Comparison of ENCODE assay signal across 7 mouse cellular contexts in the genomic region with DNA sequence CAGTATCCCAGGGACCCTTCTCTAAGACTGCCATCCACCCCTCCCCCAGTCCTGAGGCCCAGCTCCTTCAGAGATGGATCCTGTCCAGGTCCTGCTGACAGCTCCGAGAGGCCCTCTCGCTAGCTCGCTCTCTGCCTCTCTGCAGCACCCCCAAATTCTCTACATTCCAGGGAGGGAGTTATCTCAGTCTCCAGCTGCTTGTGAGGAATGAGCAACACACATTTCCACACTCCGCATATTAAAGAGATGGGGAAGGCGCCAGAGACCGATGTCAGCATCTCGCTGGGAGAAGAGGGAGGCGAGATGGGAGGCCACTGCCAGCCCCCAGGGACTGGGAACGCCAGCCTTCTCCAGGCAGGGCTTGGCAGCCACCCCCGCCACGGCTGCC. TPM values are rescaled to one million over a fixed set of nuclear protein-coding genes. Genes with fewer than 3 reads are reported as not detected.
A peak's percentile ranks its signal among the peaks of the same experiment; 100 is the strongest.
DNase-seq lines count a peak whose midpoint lies in the region; ATAC-seq lines count a peak whose summit lies in the region.

No protein-coding gene starts in this region.

- 17% methylated on average over 11 of the region's 11 CpGs for WGBS in embryonic facial prominence, embryonic 11.5 days
- WGBS in hindbrain, embryonic 12.5 days: 11% methylated on average over 11 of the region's 11 CpGs
- 8% methylated on average over 11 of the region's 11 CpGs for WGBS in limb, embryonic 13.5 days
- 14% methylated on average over 11 of the region's 11 CpGs for WGBS in neural tube, embryonic 15.5 days

- peak; percentile 88 for DNase-seq in NIH3T3 (ENCODE audit: low read depth)
- no peak for DNase-seq in embryonic facial prominence, embryonic 11.5 days (ENCODE audit: low spot score)
- no peak for DNase-seq in natural killer cell, adult 2 months (ENCODE audit: low spot score in 2 of 2)
- DNase-seq in cerebellum, adult 11-12 months: no peak

- H3K4me2 ChIP-seq in embryonic facial prominence, embryonic 11.5 days (ENCODE audit: low read depth, low read length): no peak overlapping the region
- peak overlapping the region; percentile 29 for H3K4me2 ChIP-seq in hindbrain, embryonic 12.5 days (replicated peaks)
- peak overlapping the region; percentile 51 for H3K4me2 ChIP-seq in limb, embryonic 13.5 days (replicated peaks)
- H3K4me2 ChIP-seq in neural tube, embryonic 15.5 days: peak overlapping the region; percentile 25

- no peak overlapping the region for H3K4me3 ChIP-seq in embryonic facial prominence, embryonic 11.5 days (ENCODE audit: low read depth, low read length)
- H3K4me3 ChIP-seq in hindbrain, embryonic 12.5 days: no peak overlapping the region
- H3K4me3 ChIP-seq in limb, embryonic 13.5 days: 0 out of 2 replicates have a peak overlapping the region, but pooled peaks have one; percentile 2
- H3K4me3 ChIP-seq in neural tube, embryonic 15.5 days (replicated peaks): no peak overlapping the region

- H3K4me1 ChIP-seq in embryonic facial prominence, embryonic 11.5 days (ENCODE audit: control insufficient read depth, insufficient read depth, low read length): peaks cover 4% of the 10 kb centered on the region; the same call in 1 of the 2 replicates
- peaks cover 11% of the 10 kb centered on the region for H3K4me1 ChIP-seq in hindbrain, embryonic 12.5 days
- H3K4me1 ChIP-seq in limb, embryonic 13.5 days: peaks cover 26% of the 10 kb centered on the region
- peaks cover 8% of the 10 kb centered on the region; the same call in 1 of the 2 replicates for H3K4me1 ChIP-seq in neural tube, embryonic 15.5 days

- no peaks in the 10 kb centered on the region for H3K9me3 ChIP-seq in embryonic facial prominence, embryonic 11.5 days (replicated peaks; ENCODE audit: control insufficient read depth, low read length)
- H3K9me3 ChIP-seq in hindbrain, embryonic 12.5 days (replicated peaks): no peaks in the 10 kb centered on the region
- H3K9me3 ChIP-seq in limb, embryonic 13.5 days: no peaks in the 10 kb centered on the region
- no peaks in the 10 kb centered on the region for H3K9me3 ChIP-seq in neural tube, embryonic 15.5 days (replicated peaks)

- no peaks in the 10 kb centered on the region for H3K36me3 ChIP-seq in embryonic facial prominence, embryonic 11.5 days (replicated peaks; ENCODE audit: control insufficient read depth, insufficient read depth, low read depth, low read length)
- no peaks in the 10 kb centered on the region for H3K36me3 ChIP-seq in hindbrain, embryonic 12.5 days
- no peaks in the 10 kb centered on the region for H3K36me3 ChIP-seq in limb, embryonic 13.5 days
- H3K36me3 ChIP-seq in neural tube, embryonic 15.5 days: no peaks in the 10 kb centered on the region

- H3K9ac ChIP-seq in embryonic facial prominence, embryonic 11.5 days (replicated peaks; ENCODE audit: low read length): peak overlapping the region; percentile 19; the same call in 1 of the 2 replicates
- no peak overlapping the region for H3K9ac ChIP-seq in hindbrain, embryonic 12.5 days
- H3K9ac ChIP-seq in limb, embryonic 13.5 days: no peak overlapping the region; the same call in 1 of the 2 replicates
- H3K9ac ChIP-seq in neural tube, embryonic 15.5 days (replicated peaks): no peak overlapping the region

- no peaks in the 10 kb centered on the region; the same call in 1 of the 2 replicates for H3K27me3 ChIP-seq in embryonic facial prominence, embryonic 11.5 days (ENCODE audit: control insufficient read depth, insufficient read depth, low read length)
- no peaks in the 10 kb centered on the region for H3K27me3 ChIP-seq in hindbrain, embryonic 12.5 days
- peaks cover 12% of the 10 kb centered on the region for H3K27me3 ChIP-seq in limb, embryonic 13.5 days
- H3K27me3 ChIP-seq in neural tube, embryonic 15.5 days (replicated peaks): no peaks in the 10 kb centered on the region

- no peak overlapping the region for H3K27ac ChIP-seq in embryonic facial prominence, embryonic 11.5 days (replicated peaks; ENCODE audit: low read depth, low read length)
- H3K27ac ChIP-seq in hindbrain, embryonic 12.5 days: peak overlapping the region; percentile 44; the same call in 1 of the 2 replicates
- H3K27ac ChIP-seq in limb, embryonic 13.5 days: 0 out of 2 replicates have a peak overlapping the region, but pooled peaks have one; percentile 52
- no peak overlapping the region for H3K27ac ChIP-seq in neural tube, embryonic 15.5 days (replicated peaks)

- ATAC-seq in embryonic facial prominence, embryonic 11.5 days (replicated peaks; ENCODE audit: insufficient number of reproducible peaks, low FRiP score, low TSS enrichment, low read depth): no peak
- ATAC-seq in hindbrain, embryonic 12.5 days (ENCODE audit: low FRiP score): 0 out of 2 replicates have a peak, but pooled peaks have one; percentile 52
- ATAC-seq in limb, embryonic 13.5 days (ENCODE audit: low FRiP score, low read depth): peak; percentile 84
- peak; percentile 28; the same call in 1 of the 2 replicates for ATAC-seq in neural tube, embryonic 15.5 days (ENCODE audit: low FRiP score)

RNA-seq across cellular contexts. Expression of a gene that starts 15.9 kb away (rescaled TPM):
- polyA plus RNA-seq in embryonic facial prominence, embryonic 11.5 days (2014; fragmentation: Nextera tagmentation; extraction: Ambion mirVana): 20.4 and 24.6 TPM in 2 replicates
- 168 and 182 TPM in 2 replicates for polyA plus RNA-seq in hindbrain, embryonic 12.5 days (2016; fragmentation: Nextera tagmentation; extraction: Ambion mirVana)
- 47.1 and 57.9 TPM in 2 replicates for polyA plus RNA-seq in limb, embryonic 13.5 days (2015; fragmentation: Nextera tagmentation; extraction: Ambion mirVana)
- 73.8 and 76.4 TPM in 2 replicates for polyA plus RNA-seq in neural tube, embryonic 15.5 days (2015; fragmentation: Nextera tagmentation; extraction: Ambion mirVana)

RNA-seq across cellular contexts. Expression of a gene that starts 46.8 kb away (rescaled TPM):
- polyA plus RNA-seq in embryonic facial prominence, embryonic 11.5 days (2014; fragmentation: Nextera tagmentation; extraction: Ambion mirVana): 43.3 and 53.4 TPM in 2 replicates
- 34.7 and 37.7 TPM in 2 replicates for polyA plus RNA-seq in hindbrain, embryonic 12.5 days (2016; fragmentation: Nextera tagmentation; extraction: Ambion mirVana)
- 45.3 and 48.0 TPM in 2 replicates for polyA plus RNA-seq in limb, embryonic 13.5 days (2015; fragmentation: Nextera tagmentation; extraction: Ambion mirVana)
- 24.1 and 30.7 TPM in 2 replicates for polyA plus RNA-seq in neural tube, embryonic 15.5 days (2015; fragmentation: Nextera tagmentation; extraction: Ambion mirVana)

RNA-seq across cellular contexts. Expression of a gene that starts 52.9 kb away (rescaled TPM):
- 9.1 and 10.4 TPM in 2 replicates for polyA plus RNA-seq in embryonic facial prominence, embryonic 11.5 days (2014; fragmentation: Nextera tagmentation; extraction: Ambion mirVana)
- 16.5 and 16.9 TPM in 2 replicates for polyA plus RNA-seq in hindbrain, embryonic 12.5 days (2016; fragmentation: Nextera tagmentation; extraction: Ambion mirVana)
- polyA plus RNA-seq in limb, embryonic 13.5 days (2015; fragmentation: Nextera tagmentation; extraction: Ambion mirVana): 17.8 and 21.0 TPM in 2 replicates
- 12.8 and 17.9 TPM in 2 replicates for polyA plus RNA-seq in neural tube, embryonic 15.5 days (2015; fragmentation: Nextera tagmentation; extraction: Ambion mirVana)

Comparison
In these comparisons a context has a peak if more than half of its experiments do, and no peak if none do; other contexts are left out.
1. H3K27ac ChIP-seq: peak in hindbrain, embryonic 12.5 days (single experiment) and limb, embryonic 13.5 days (single experiment); none in embryonic facial prominence, embryonic 11.5 days (single experiment) and neural tube, embryonic 15.5 days (single experiment).